In genomic region chr5:22160935-22161334, GRCm38 (mm10) we compare ENCODE assay signal across 21 mouse cellular contexts.
DNase-seq lines count a peak whose midpoint lies in the region; ATAC-seq lines count a peak whose summit lies in the region.
"Had no signal": no experiment of that assay in that cellular context is flagged by ENCODE, and none has a peak within 500 bp of the region (broad histone marks: within the 10 kb centered on the region; RNA-seq: fewer than 3 reads in every experiment).

No protein-coding gene starts in this region.

- H3K4me1 ChIP-seq in heart, embryonic 10.5 days, result peaks cover 22% of the 10 kb centered on the region
- peaks cover 8% of the 10 kb centered on the region; the same call in 1 of the 2 replicates for H3K4me1 ChIP-seq in kidney, embryonic 14.5 days (ENCODE audit: control insufficient read depth, insufficient read depth, low read length)
- H3K4me1 ChIP-seq: megakaryocyte, embryonic 14.5 days; stomach, embryonic 15.5 days had no signal

- intact Hi-C loops in heart, postnatal 10 days (cut with DNase I), result no loop called here

- ATAC-seq in kidney, embryonic 14.5 days (ENCODE audit: low FRiP score, low TSS enrichment), result peak; percentile 72; the same call in 1 of the 2 replicates
- ATAC-seq: forebrain, embryonic 14.5 days; intestine, postnatal 0 days; midbrain, embryonic 16.5 days had no signal

- H3K27me3 ChIP-seq in heart, embryonic 10.5 days (ENCODE audit: insufficient read depth, poor library complexity, severe bottlenecking), result no peaks in the 10 kb centered on the region
- no peaks in the 10 kb centered on the region for H3K27me3 ChIP-seq in kidney, embryonic 14.5 days (ENCODE audit: control insufficient read depth, insufficient read depth, low read length)
- H3K27me3 ChIP-seq: hindbrain, embryonic 15.5 days; megakaryocyte, embryonic 14.5 days; stomach, embryonic 15.5 days had no signal

- no peaks in the 10 kb centered on the region for H3K36me3 ChIP-seq in heart, embryonic 10.5 days
- H3K36me3 ChIP-seq in kidney, embryonic 14.5 days (ENCODE audit: control insufficient read depth, insufficient read depth, low read length), result no peaks in the 10 kb centered on the region
- H3K36me3 ChIP-seq: hindbrain, embryonic 15.5 days; stomach, embryonic 15.5 days had no signal

- H3K9me3 ChIP-seq in heart, embryonic 10.5 days, result no peaks in the 10 kb centered on the region
- no peaks in the 10 kb centered on the region for H3K9me3 ChIP-seq in kidney, embryonic 14.5 days (ENCODE audit: control insufficient read depth, low read length)
- H3K9me3 ChIP-seq: hindbrain, embryonic 15.5 days; stomach, embryonic 15.5 days had no signal

- WGBS in heart, embryonic 10.5 days, result 12% methylated on average over 2 of the region's 2 CpGs
- WGBS in kidney, embryonic 14.5 days, result 8% methylated on average over 2 of the region's 2 CpGs

- H3K4me2 ChIP-seq in kidney, embryonic 14.5 days (replicated peaks; ENCODE audit: low read depth, low read length), result no peak overlapping the region
- H3K4me2 ChIP-seq: hindbrain, embryonic 15.5 days; stomach, embryonic 15.5 days had no signal

- no peak overlapping the region for H3K4me3 ChIP-seq in heart, embryonic 10.5 days
- H3K4me3 ChIP-seq in kidney, embryonic 14.5 days (ENCODE audit: low read length), result no peak overlapping the region
- H3K4me3 ChIP-seq: erythroblast, embryonic 14.5 days; hindbrain, embryonic 15.5 days; megakaryocyte, embryonic 14.5 days; stomach, embryonic 15.5 days had no signal

- H3K27ac ChIP-seq in heart, embryonic 10.5 days, result peak overlapping the region; percentile 62; the same call in 1 of the 2 replicates
- H3K27ac ChIP-seq in kidney, embryonic 14.5 days (ENCODE audit: low read depth, low read length), result no peak overlapping the region
- H3K27ac ChIP-seq: hindbrain, embryonic 15.5 days; stomach, embryonic 15.5 days had no signal

- DNase-seq in heart, embryonic 10.5 days (ENCODE audit: low spot score), result no peak
- no peak for DNase-seq in heart, postnatal 10 days
- no peak for DNase-seq in kidney, postnatal 10 days
- peak; percentile 21 for DNase-seq in embryo, embryonic 10 days (ENCODE audit: low spot score)
- DNase-seq in embryo, embryonic 9.5 days (ENCODE audit: extremely low spot score), result peak; percentile 19
- no peak for DNase-seq in adipocyte (ENCODE audit: low spot score)
- DNase-seq: adrenal gland, postnatal 25 days; B cell, adult 2 months; cerebellum, postnatal 10 days; liver; lung, postnatal 10 days; right cerebral cortex, postnatal 14 days; thymus, adult 2 months had no signal

- H3K9ac ChIP-seq in kidney, embryonic 14.5 days (ENCODE audit: low read depth, low read length), result no peak overlapping the region
- H3K9ac ChIP-seq: hindbrain, embryonic 15.5 days; stomach, embryonic 15.5 days had no signal

Comparison
In these comparisons a context has a peak if more than half of its experiments do, and no peak if none do; other contexts are left out.
1. DNase-seq: peak in embryo, embryonic 10 days (single experiment) and embryo, embryonic 9.5 days (single experiment); none in heart, embryonic 10.5 days (single experiment), heart, postnatal 10 days (0 of 2), kidney, postnatal 10 days (single experiment) and adipocyte (single experiment).